Mouse (Mus musculus) liver, adult 2 months (tissue): ENCODE data around the gene Usp24. TPM values are rescaled to one million over a fixed set of nuclear protein-coding genes. Genes with fewer than 3 reads are reported as not detected.

ENCODE experiments used
- DNase-seq: peaks from one replicate; pipeline ENCODE4 v3.0.0-alpha.2; 2011; ENCODE audit warnings: low read depth, low spot score; ENCODE audit errors: extremely low read depth
- H3K27ac ChIP-seq: fragments of 200-500 bp; replicated peaks from 2 replicates; pipeline ENCODE4 v1.5.1; 2012; ENCODE audit warnings: low read depth, mild to moderate bottlenecking, control low read depth, inconsistent platforms, low read length; ENCODE audit not compliant: insufficient read depth
- H3K27me3 ChIP-seq: fragments of 200-500 bp; 2 replicates; pipeline ENCODE4 v1.6.1; 2012; ENCODE audit warnings: mild to moderate bottlenecking, moderate library complexity, low read length, inconsistent platforms; ENCODE audit not compliant: control insufficient read depth, insufficient read depth
- H3K36me3 ChIP-seq: fragments of 200-500 bp; 2 replicates; pipeline ENCODE4 v1.6.1; 2012; ENCODE audit warnings: low read length, inconsistent platforms; ENCODE audit not compliant: control insufficient read depth, insufficient read depth
- H3K4me1 ChIP-seq: fragments of 200-500 bp; 2 replicates; pipeline ENCODE4 v1.6.1; 2011; ENCODE audit warnings: low read length; ENCODE audit not compliant: control insufficient read depth, insufficient read depth
- H3K4me3 ChIP-seq: fragments of 200-500 bp; 2 replicates; pipeline ENCODE4 v1.5.1; 2011; ENCODE audit warnings: low read depth, mild to moderate bottlenecking, control low read depth, low read length, moderate library complexity; ENCODE audit not compliant: insufficient read depth
- H3K79me2 ChIP-seq: fragments of 200-500 bp; 2 replicates; pipeline ENCODE4 v1.6.1; 2012; ENCODE audit warnings: inconsistent platforms, mild to moderate bottlenecking, low read length, moderate library complexity; ENCODE audit not compliant: control insufficient read depth, insufficient read depth
- H3K9ac ChIP-seq: fragments of 200-500 bp; 2 replicates; pipeline ENCODE4 v1.6.1; 2012; ENCODE audit warnings: low read depth, mild to moderate bottlenecking, control low read depth, inconsistent platforms, low read length
- CTCF ChIP-seq: fragments of 200-500 bp; IDR thresholded peaks from 2 replicates; pipeline ENCODE4 v1.5.1; 2011; ENCODE audit warnings: low read depth, low read length, control low read depth
- POLR2A ChIP-seq: fragments of 200-500 bp; IDR thresholded peaks from 2 replicates; pipeline ENCODE4 v1.6.1; 2011; ENCODE audit warnings: low read length, control low read depth; ENCODE audit not compliant: insufficient read depth; ENCODE audit errors: extremely low read depth
- WGBS: fragments of 180-500 bp; shearing (Covaris S2); methylation state at CpG from one replicate; pipeline ENCODE4 v1.1.7; 2018; 5-methylcytosine and 5-hydroxymethylcytosine counted together
- polyA plus RNA-seq: library from polyadenylated mRNA; depleted of rRNA; stranded (reverse); fragments of >200 nt; gene quantifications from 2 replicates; pipeline ENCODE4 v1.2.3, GENCODE M21; 2012
- total RNA-seq: library from RNA; depleted of rRNA; stranded (reverse); fragments of >200 nt; gene quantifications from 2 replicates; pipeline ENCODE4 v1.2.3, GENCODE M21; 2014

The Usp24 gene
- total and polyA plus RNA-seq, 2 experiments, result 8.1 to 28.8 TPM

DNA sequence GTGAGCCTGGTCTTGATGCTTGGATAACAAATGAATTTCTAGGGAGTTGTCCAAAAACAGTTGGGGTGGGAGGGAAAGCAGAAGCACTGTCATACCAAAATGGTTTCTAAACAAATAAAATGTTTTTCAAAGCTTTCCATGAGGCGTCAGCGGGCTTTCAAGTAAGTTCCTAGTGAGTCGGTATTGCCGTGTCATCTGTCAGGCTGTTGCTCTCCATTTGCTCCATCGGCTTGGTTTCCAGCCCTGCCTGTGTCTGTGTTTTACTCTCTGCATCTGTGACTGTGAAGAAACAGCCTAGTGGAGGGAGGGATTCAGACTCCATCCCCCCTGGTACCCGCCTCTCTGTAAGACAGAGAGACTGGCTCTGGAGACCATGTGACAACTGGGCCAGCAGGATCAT, 103.8 kb downstream of the Usp24 start:
- 95% methylated on average over 6 of the region's 6 CpGs for WGBS
- peaks cover 67% of the 10 kb centered on the region for H3K36me3 ChIP-seq
- no peaks in the 10 kb centered on the region for H3K4me1 ChIP-seq
- H3K27me3 ChIP-seq, result no peaks in the 10 kb centered on the region
- H3K79me2 ChIP-seq, result no peaks in the 10 kb centered on the region
- DNase-seq, result no peak
- TF ChIP-seq CTCF (no peak), POLR2A (no peak)
- H3K27ac ChIP-seq, result no peak overlapping the region
- no peak overlapping the region for H3K9ac ChIP-seq
- H3K4me3 ChIP-seq, result no peak overlapping the region

DNA sequence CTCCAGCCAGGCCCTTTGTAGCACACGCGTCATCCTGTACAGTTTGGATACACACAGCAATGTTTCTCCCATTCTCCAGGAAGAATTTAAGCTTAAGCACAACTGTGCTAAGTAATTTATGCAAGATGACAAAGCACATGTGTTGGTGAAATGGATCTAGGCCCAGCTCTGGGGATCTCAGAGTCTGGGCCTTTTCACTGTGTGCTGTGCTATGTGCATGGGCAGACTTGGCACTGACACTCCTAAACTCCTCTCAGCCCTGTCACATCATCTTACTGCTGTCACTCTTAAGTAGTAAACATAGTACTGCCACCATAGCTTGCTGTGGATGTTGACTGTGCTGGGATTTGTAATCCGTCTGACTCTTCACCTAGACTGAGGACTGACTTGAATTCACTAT, 106.6 kb downstream of the Usp24 start:
- no peaks in the 10 kb centered on the region for H3K27me3 ChIP-seq
- H3K36me3 ChIP-seq, result peaks cover 68% of the 10 kb centered on the region
- no peaks in the 10 kb centered on the region for H3K4me1 ChIP-seq
- H3K9ac ChIP-seq, result no peak overlapping the region
- H3K4me3 ChIP-seq, result no peak overlapping the region
- no peak for DNase-seq
- WGBS, result 96% methylated on average over 3 of the region's 3 CpGs
- no peaks in the 10 kb centered on the region for H3K79me2 ChIP-seq
- no peak overlapping the region for H3K27ac ChIP-seq
- no peak for TF ChIP-seq CTCF
- no peak for TF ChIP-seq POLR2A

DNA sequence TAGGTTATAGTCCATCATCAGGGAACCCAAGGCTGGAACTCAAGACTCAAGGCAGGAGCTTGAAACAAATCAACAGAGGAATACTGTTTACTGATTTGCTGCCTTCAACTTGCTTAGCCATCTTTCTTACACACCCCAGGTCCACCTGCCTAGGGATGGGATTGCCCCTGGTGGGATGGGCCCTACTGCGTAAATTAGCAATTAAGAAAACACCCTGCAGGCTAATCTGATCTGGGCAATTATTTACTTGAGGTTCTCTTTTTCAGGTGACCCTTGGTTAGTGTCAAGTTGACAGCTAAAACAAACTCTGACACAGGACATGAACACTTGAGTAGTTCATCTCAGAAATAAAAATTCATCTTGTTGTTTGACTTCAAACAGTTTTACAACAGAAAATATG, 108.5 kb downstream of the Usp24 start:
- H3K36me3 ChIP-seq, result peaks cover 61% of the 10 kb centered on the region

DNA sequence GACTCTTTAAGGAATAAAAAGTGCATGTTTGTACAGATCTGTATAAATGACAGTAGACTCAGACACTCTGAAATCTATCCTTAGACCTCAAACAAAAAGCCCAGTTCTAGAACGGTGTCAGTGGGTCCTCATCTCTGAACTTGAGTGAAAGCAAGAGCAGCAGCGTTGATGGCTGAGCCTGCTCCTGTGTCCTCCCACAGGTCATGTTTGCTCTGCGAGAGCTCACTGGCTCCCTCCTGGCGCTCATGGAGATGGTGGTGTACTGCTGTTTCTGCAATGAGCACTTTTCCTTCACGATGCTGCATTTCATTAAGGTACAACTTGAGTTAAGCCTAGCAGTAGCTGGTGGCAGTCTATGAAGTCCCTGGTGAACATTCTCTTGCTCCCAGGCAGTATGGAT, 110.3 kb downstream of the Usp24 start:
- H3K9ac ChIP-seq, result no peak overlapping the region
- DNase-seq, result no peak
- H3K79me2 ChIP-seq, result no peaks in the 10 kb centered on the region; the same call in 1 of the 2 replicates
- no peaks in the 10 kb centered on the region for H3K4me1 ChIP-seq
- H3K27me3 ChIP-seq, result no peaks in the 10 kb centered on the region
- no peak overlapping the region for H3K4me3 ChIP-seq
- 78% methylated on average over 5 of the region's 5 CpGs for WGBS
- peaks cover 65% of the 10 kb centered on the region for H3K36me3 ChIP-seq
- TF ChIP-seq POLR2A, result no peak
- 0 out of 2 replicates have a peak, but pooled peaks have one; percentile 9 for TF ChIP-seq CTCF
- H3K27ac ChIP-seq, result no peak overlapping the region

More for the DNA sequence above, 108.5 kb downstream of the Usp24 start:
- Histone ChIP-seq H3K79me2 (no peaks in the 10 kb centered on the region; the same call in 1 of the 2 replicates), H3K27ac (no peak overlapping the region), H3K27me3 (no peaks in the 10 kb centered on the region), H3K4me3 (no peak overlapping the region), H3K9ac (no peak overlapping the region), H3K4me1 (no peaks in the 10 kb centered on the region)
- no peak for DNase-seq
- TF ChIP-seq CTCF (no peak), POLR2A (no peak)
- WGBS, result 85% methylated on average over 1 of the region's 1 CpGs

DNA sequence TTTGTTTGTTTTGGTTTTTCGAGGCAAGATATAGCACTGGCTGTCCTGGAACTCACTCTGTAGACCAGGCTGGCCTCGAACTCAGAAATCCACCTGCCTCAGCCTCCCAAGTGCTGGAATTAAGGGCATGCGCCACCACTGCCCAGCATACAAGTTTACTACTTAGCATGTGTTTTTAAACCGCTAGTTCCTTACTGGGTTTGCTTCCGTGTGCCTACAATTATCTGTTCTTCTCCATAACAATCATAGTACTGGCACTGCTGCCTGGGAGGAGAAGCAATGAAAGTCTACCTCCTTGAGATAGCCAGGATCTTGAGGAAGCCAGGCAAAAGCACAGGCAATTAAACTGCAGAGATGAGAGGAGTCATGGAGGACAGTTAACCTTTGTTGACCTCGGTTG, 112.6 kb downstream of the Usp24 start:
- 90% methylated on average over 6 of the region's 6 CpGs for WGBS

DNA sequence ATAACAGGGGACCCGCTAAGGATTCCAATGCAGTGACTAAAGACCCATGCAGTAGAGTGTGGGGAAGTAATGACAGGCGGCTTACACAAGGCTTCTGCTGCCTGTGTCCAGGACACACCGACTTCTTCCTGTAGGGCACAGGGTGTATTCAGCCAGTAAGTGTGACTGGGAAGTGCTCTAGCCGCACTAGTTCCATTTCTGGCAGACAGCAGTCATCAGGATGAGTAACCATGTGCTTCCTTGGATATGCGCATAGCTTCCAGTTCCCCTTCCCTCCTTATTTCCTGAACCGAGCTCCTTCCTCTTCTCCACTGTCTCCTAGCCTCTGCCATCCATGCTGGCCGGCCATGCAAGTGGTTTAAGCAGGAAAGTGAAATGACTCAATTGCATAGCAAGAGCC, 113.1 kb downstream of the Usp24 start:
- Histone ChIP-seq H3K9ac (no peak overlapping the region), H3K4me1 (no peaks in the 10 kb centered on the region), H3K27me3 (no peaks in the 10 kb centered on the region), H3K36me3 (peaks cover 71% of the 10 kb centered on the region), H3K4me3 (no peak overlapping the region), H3K27ac (no peak overlapping the region), H3K79me2 (no peaks in the 10 kb centered on the region; the same call in 1 of the 2 replicates)
- no peak for DNase-seq
- WGBS, result 78% methylated on average over 7 of the region's 7 CpGs
- TF ChIP-seq POLR2A, result no peak
- no peak for TF ChIP-seq CTCF

More for the DNA sequence above, 112.6 kb downstream of the Usp24 start:
- H3K9ac ChIP-seq, result no peak overlapping the region
- no peaks in the 10 kb centered on the region for H3K27me3 ChIP-seq
- no peaks in the 10 kb centered on the region; the same call in 1 of the 2 replicates for H3K79me2 ChIP-seq
- peaks cover 70% of the 10 kb centered on the region for H3K36me3 ChIP-seq
- no peaks in the 10 kb centered on the region for H3K4me1 ChIP-seq
- TF ChIP-seq POLR2A (no peak), CTCF (no peak)
- no peak overlapping the region for H3K27ac ChIP-seq
- DNase-seq, result no peak
- H3K4me3 ChIP-seq, result no peak overlapping the region
